Mouse (Mus musculus): ENCODE data around the gene Hdac11.
A peak's percentile ranks its signal among the peaks of the same experiment; 100 is the strongest.
"Not testable (repeated sequence)": the region's sequence is repeated elsewhere in the genome, so short reads cannot be mapped to it uniquely, and the experiment has no call there.

Hdac11 gene

GRCm38 (mm10) chr6:91156554-91157236 is at the start of gene Hdac11:
TSS of gene Hdac11 (plus strand) at chr6:91156665.
- peak; percentile 76 for DNase-seq (ENCODE audit: low read depth, low spot score)

GRCm38 (mm10) chr6:91108301-91108916 is 48.1 kb upstream of the Hdac11 start:
- no peak for DNase-seq (ENCODE audit: low read depth, low spot score)

GRCm38 (mm10) chr6:91108917-91109450 is 47.5 kb upstream of the Hdac11 start:
- no peak for DNase-seq (ENCODE audit: low read depth, low spot score)

DNA sequence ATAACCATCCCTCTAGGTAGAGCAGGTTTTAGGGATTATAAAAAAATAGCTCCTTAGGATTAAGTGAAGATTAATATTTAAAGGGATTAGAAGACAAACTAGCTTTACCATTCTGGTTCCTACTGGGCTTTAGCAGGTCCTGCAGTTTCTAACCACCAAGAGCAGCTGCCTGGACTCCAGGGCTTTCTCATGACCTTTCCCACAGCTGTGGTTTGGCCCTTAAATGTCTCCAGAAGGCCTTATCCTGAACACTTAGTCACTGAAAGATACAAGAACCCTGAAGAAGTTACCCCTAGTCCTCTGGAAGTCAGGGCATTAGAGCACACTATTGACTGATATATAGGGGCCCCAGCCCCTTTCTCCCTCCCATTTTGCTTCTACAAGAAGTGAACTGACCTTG is 47.0 kb upstream of the Hdac11 start:
- DNase-seq (ENCODE audit: low read depth, low spot score): no peak

GRCm38 (mm10) chr6:91110323-91111020 is 46.0 kb upstream of the Hdac11 start:
- DNase-seq (ENCODE audit: low read depth, low spot score): no peak

DNA sequence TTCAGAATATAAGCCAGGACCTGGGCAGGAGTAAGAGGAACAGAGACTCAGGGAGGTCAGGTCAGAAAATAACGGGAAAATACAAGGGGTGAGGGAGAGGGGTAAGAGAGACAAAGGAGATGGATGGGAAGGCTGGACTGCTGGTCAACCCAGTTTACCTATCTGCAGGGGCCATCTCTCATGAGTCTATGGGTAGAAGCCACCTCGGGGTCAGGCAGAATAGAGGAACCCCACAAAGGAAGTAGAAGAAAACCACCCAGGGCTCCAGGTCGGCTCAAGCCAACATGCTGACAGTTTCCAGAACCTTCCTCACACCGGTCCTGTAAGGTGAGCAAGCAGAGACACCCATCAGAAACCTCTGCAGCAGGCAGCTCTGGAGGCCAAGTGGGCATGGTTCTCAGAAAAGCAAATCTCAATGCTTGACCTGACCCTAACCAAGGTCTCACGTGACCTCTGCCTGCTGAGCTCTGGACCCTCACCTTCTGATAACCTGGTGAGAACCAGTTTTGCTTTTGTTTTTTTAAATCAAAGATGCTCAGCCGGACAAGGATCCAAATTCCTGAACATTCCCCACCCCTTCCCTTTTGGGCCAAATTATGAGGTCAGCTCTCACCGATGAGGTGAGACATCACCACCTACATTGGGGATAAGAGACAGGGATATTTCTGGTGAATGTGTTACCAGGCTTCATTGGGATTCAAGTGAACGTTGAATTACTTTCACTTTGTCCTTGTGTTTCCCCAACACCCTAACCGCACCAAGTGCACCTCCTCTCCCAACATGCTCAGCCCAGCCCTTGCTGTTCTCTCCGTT is 45.1 kb upstream of the Hdac11 start:
- DNase-seq (ENCODE audit: low read depth, low spot score): no peak

GRCm38 (mm10) chr6:91111954-91112252 is 44.6 kb upstream of the Hdac11 start:
- no peak for DNase-seq (ENCODE audit: low read depth, low spot score)

DNA sequence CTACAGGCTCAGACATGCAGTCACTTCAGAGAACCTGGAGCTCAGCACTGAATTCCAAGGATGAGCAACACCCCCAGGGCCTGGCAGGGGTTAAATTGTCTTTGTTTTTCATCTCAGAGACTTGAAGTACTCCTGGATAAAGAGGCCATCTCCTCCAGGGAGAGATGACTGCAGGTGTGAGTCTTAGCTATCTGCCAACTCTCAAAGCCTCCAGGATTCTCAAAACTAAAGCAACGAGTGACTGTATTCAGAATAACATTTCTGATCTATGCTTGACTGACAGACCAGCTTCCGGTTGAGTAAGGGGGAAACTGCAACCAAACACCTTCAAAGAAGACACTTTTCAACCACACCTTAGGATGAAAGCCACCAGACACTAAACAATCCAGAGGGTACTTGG is 41.7 kb upstream of the Hdac11 start:
- no peak for DNase-seq (ENCODE audit: low read depth, low spot score)

DNA sequence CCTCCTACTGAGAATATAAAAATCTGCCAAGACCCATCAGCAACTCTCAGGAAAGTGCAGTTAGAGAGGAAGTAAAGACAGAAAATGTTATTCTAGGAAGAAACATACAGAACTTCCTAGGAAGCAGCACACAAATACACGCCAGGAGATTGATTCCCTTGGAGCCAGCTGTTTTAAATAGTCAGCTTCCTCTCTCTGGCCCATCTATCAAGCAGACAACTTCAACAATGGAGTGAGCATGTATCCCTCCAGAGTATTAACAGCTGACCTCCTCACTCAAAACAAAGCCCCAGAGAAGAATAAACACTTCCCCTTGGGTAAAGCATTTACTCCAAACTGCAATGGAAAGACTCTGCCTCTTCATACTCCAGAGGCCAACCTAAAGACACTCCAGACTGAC is 41.3 kb upstream of the Hdac11 start:
- DNase-seq (ENCODE audit: low read depth, low spot score): no peak

DNA sequence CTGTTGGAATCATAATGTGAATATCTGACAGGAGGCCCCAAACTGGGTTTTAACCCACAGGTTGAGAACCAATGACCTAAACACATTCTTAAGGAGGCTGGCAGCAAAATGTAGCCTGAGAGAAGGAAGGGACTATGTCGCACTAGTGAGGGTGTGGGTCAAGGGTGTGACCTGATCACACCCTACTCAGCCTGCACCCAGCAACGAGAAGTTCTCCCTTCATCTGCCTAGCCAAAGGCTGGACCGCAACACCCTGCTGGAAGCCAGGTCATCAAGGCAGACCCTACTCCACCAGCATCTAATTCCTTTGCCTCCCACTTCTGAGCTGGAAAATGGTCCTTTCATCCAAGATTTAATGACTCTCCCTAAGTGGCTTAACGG is 40.6 kb upstream of the Hdac11 start:
- DNase-seq (ENCODE audit: low read depth, low spot score): no peak

DNA sequence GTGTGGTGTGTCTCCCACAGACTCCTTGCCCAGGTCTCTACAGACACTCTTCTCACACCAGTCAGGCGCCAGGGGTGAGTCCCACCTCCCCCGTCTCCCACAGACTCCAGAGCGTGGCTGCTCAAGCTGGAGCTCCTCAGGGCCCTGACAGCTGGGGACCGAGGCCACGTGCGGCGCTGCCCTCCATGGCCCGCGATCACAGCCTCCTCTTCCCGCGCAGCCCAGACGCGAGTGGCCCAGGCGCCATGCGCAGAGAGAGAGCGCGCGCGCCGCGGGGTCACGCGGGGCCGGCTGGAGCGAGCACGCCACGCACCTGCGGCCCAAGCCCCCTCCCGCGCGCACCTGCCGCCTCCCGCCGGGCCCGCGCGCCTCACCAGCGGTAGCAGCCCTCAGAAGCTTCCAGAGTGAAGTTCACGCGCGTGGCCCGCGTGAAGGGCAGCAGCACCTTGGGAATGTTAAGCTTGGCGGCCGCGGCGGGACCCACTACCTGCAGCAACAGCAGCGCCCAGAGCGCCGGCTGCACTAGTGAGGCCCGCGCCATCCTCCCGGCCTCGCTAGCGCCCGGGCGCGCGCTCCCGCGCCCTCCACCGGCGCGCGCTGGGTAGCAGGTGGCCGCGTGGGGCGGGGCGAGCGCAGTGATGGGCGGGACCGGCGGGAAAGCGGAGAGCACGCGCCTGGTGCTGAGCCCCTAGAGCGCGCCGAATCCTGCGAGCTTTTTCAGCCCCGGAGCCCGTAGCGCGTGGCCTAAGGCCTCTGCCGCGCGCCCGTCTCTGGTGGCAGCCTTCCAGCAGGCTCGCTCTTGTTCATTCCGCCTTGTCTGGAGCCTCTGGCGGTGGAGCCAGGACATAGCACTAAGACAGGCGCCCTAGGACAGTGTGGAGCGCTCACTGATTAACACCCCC is 40.0 kb upstream of the Hdac11 start, which contains the start of gene Nup210:
Gene Nup210 (minus strand): TSS at position 586 of the 902 bp plus-strand sequence.
- DNase-seq (ENCODE audit: low read depth, low spot score): peak; percentile 97

DNA sequence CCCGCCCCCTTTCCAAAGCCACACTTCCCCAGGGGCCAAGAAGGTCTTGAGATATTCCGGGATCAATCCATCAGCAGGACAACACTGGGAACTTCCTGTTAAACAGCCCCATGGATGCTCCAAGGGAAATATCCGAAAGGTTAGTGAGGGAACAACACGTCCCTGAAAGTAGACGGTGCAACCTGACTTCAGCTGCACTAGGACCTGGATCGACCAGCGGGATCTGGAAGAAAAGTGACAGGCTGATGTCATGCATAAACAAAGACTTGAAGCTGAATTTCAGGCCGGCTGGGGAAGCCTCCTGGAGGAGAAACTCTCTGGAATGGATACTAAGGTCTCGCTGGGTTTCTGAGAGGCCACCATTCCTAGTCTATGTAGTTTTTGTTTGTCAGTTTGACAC is 39.3 kb upstream of the Hdac11 start:
- DNase-seq (ENCODE audit: low read depth, low spot score): no peak

DNA sequence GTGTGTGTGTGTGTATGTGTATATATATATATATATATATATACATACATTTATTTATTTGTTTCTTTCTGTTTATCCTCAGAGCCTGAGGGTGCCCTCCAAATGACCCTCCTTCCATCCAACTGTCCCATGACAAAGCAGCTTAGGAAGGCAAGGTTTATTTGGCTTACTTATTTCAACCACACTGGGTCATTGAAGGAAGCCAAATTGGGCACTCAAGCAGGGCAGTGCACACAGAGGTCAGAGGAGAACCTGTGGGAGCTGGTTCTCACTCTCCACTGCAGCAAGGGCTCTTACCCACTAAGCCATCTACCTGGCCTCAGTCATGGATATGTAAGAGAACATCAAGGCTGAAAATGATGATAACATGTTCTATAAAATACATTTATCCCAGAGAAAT is 37.9 kb upstream of the Hdac11 start:
- no peak for DNase-seq (ENCODE audit: low read depth, low spot score)

DNA sequence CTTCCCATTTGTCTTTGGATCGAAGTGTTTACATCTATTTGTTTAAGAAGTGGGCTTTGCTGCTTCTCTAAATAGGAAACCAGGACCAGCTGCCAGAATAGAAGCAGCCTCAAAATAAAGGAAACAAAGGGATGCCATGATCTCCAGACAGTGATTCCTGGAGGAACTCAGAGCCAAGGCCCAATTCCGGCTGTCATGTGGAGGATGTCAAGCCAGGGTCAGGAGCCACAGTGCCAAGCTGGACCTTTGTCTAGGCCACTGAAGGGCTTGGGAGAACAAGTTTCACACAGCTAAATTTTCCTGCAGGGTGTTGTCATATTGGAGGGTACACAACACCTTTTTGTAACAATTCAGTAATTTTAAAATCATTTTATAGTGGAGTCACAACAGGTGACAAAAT is 36.3 kb upstream of the Hdac11 start:
- DNase-seq (ENCODE audit: low read depth, low spot score): no peak

DNA sequence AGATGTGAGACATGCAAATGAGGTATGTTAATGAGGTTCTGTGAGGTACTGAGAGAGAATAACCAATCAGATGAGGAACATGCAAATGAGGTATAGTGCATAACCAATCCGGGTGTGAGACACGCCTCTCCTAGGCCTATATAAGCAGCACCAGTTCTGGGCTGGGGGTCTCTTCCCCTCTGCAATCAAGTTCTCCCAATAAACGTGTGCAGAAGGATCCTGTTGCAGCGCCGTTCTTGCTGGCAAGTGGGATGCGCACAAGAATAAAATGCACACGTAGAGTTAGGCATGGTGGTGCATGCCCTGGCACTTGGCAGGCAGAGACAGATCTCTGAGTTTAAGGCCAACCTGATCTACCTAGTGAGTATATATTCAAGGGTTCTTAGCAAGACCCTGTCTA is 35.4 kb upstream of the Hdac11 start:
- DNase-seq (ENCODE audit: low read depth, low spot score): not testable (repeated sequence)

DNA sequence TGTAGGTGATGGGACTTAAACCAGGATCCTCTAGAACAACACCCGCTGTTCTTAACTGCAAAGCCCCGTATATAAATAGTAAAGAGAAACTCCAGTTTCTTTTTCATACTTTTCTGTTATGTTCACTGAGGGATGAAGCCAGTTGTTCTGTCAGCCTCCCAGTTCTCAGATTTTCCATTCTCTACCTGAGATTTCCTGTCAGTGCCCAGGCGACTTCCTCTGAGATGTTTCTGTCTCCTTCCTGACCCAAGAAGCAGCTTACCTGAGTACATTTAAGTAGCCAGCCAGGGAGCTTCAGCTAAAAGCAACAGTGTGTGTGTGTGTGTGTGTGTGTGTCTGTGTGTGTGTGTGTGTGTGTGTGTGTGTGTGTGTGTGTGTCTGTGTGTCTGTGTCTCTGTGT is 33.0 kb upstream of the Hdac11 start:
- DNase-seq (ENCODE audit: low read depth, low spot score): no peak

GRCm38 (mm10) chr6:91124286-91125227 is 31.9 kb upstream of the Hdac11 start:
- no peak for DNase-seq (ENCODE audit: low read depth, low spot score)

DNA sequence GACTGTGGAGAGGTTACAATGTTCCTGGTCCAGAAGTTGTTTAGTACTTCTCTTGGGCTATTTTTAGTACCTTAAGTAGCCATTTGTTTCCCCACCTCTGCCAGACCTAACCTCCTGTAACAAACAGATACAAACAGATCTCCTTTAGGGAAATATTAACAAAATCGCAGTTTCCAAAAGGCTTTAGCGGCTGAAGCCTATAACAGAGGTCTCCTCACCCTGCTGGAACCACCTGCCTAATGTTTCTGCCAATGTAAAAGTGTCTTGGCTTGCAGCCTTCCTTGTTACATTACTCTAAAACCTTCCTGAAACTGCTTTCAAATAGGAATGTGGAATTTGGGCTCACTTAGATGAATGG is 31.3 kb upstream of the Hdac11 start:
- DNase-seq (ENCODE audit: low read depth, low spot score): no peak

DNA sequence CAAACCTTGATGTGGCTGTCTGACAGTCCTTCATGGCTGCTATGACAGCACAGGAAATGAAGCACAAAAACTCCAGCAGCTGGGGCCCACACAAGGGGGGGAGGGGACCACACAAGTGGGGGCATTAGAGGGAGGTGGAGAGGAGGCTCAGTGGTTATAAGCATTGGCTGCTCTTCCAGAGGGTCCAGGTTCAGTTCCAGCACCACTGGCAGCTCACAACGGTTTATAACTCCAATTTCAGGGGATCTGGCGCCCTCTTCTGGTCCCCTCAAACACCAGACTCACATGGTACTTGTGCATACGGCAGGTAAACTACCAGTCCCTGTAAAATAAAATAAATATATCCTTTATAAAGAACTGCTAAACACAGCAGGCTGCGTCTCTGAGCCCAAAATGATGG is 27.5 kb upstream of the Hdac11 start:
- no peak for DNase-seq (ENCODE audit: low read depth, low spot score)

DNA sequence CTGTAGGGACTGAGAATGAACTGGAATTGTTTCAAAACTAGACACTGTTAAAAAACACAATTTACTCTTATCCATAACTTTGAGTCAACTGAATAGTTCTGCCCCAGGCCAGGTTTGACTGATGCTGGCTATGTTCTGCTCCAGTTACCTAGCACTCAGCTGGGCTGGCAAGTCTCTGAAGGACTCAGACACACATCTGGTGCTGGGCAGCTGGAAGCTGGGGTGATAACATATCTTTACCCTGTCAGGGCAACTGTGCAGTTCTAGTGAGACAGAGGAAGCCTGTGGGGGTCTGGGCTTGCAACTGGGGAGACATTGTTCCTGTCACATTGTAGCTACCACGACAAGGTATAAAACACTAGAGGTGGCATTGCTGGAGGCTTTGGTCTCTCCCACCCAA is 25.6 kb upstream of the Hdac11 start:
- DNase-seq (ENCODE audit: low read depth, low spot score): no peak
